Mouse (Mus musculus) megakaryocyte, adult 5-6 weeks (primary cell): ENCODE results near the gene H2afy2. TPM values are rescaled to one million over a fixed set of nuclear protein-coding genes. Genes with fewer than 3 reads are reported as not detected.

ENCODE experiments used
- ATAC-seq: 2 replicates; pipeline ENCODE4 v1.8.0; 2016; ENCODE audit warnings: mild to moderate bottlenecking, inconsistent platforms; ENCODE audit not compliant: poor library complexity, severe bottlenecking
- total RNA-seq, 2 experiments: library from RNA; stranded (forward) in 1 of 2; stranded (reverse) in 1 of 2; fragments of 153-499, 151-499 nt in 1 of 2; fragments of 221-1000, 200-1000 nt in 1 of 2; gene quantifications; 2 replicates each; pipeline versions ENCODE4 v1.2.3 to v1.2.4; 2015 to 2017

Gene H2afy2
- total RNA-seq, 2 experiments from 2014 or later = 0.73 to 0.76 TPM

DNA sequence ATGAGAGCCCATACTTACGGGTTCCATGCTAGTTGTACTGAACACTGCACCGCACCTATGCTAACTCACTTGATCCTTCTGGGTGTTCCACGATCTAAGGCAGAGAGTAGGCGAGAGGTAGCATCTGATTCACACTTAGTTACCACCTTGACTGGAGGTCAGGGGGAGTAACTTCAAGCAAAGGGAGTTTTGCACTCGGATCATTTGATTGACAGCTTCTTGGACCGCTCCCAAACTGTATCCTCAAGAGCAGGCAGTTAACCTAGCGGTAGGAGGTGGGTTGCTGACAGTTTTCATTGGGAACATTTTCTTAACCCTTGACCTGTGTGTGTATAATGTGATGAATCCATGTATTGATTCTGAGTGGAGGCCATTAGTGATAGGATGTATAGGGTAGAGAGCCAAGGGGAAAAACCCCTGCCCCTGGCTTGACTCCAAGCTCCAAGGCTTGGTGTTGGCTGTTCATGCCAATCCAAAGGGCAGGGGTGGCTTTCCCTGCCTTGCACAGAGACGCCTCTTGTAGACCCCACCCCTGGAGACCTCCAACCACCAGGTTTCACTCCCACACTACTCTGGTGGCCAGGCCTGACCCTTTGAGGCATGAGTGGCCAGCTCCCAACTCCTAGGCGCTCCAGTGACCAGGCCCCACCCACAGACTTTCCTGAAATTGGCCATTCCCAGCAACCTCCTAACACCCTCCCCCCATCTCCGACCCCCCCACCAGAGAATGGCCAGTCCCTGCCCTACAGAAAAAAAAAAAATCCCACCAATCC, 3.8 kb upstream of the H2afy2 start:
- ATAC-seq = no peak

DNA sequence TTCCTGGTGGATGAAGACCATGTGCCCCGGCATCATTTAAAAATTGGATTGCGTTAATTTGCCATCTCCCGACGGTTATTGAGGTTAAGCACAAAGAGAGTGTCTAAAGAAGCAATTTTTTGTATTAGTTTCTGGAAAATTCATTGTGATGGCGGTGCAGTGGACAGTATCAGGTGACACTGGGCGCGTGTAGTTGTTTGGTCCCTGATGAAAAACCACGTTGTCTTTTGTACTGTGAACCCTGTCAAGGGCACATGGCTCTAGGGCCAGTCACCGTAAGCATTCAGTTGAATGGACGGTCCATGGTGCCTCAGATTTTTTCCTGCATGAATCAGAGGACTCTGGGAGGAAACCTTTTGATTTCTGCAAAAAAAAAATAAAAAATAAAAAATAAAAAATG, 467 bp upstream of the H2afy2 start:
- no peak for ATAC-seq

DNA sequence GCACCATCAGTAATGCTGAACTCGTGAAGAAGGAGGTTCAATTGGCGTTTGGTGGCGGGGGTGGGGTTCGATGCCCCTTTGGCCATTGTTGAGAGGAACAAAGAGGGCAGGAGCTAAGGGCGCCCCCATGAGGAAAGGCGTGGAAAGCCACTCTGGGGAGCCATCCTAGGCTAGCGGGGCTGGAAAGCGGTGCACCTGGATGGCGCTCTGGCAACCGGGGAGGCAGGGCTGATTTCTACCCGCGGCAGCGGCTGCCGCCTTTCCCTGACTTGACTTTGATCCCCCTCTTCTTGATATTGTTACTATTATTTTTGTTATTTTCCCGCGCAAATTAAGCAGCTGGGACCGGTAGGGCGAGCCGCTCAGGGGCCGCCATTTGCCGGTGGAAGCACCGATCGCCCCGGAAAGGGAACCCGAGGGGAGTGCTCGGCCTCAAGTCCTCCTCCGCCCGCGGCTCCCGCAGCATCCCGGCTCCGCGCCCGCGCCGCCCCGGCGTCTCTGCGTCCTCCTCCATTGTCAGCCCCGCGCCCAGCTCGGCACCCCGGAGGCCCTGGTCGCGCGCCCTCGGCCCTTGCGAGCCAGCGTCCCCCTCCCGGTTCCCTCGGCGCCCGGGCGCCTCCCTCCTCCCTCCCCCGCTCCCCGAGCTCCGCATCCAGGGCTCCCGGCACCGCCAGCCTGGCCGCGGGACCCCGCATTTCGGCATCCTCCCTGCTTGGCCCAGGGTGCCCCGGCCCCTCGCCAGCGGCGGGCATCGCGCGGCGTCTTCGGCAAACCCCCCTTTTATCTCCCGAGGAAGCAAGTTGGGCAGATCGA, 942 bp downstream of the H2afy2 start:
- ATAC-seq = peak; percentile 24; the same call in 1 of the 2 replicates

DNA sequence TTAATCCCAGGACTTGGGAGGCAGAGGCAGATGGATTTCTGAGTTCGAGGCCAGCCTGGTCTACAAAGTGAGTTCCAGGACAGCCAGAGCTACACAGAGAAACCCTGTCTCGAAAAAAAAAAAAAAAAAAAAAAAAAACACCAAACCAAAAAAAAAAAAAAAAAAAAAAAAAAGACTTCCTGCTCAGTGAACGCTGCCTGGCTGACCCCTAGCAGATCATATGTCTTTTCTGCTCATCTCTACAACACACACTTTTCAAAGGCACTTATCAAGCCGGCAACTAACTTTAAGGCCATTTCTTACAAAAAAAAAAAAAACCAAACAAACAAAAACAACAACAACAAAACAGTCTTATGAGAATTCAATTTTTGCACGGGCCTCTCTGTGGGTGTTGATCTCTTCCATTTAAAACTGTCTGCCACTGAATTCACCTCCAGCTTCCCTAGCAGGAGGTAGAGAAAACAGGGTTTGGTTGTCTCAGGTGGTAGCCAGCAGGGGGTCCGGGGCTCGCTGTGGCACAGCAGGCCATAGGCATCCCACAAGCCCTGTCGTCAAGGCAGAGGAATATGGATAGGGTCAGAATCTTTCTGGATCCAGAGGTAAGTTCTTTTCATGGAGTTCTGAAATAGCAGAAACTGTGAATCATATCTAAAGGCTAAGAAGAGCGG, 2.4 kb downstream of the H2afy2 start:
- ATAC-seq = no peak

DNA sequence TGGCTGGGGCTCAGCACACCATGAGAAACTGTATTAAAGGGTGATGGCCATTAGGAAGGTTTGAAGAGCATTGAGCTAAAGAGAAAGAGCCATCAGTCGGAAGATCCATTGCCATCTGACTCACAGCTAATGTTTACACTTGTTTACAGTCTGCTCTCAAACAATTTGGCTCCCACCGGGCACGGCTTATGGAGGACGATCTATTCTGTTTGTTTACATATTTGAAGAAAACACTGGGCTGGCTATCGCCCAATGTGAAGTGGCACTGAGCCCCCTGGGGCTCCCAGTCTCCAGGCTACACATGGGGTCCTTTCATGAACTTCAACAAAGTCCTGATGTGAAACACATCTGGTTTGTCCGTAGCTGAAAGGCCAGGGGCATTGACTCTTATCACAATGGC, 17.1 kb downstream of the H2afy2 start:
- no peak for ATAC-seq

DNA sequence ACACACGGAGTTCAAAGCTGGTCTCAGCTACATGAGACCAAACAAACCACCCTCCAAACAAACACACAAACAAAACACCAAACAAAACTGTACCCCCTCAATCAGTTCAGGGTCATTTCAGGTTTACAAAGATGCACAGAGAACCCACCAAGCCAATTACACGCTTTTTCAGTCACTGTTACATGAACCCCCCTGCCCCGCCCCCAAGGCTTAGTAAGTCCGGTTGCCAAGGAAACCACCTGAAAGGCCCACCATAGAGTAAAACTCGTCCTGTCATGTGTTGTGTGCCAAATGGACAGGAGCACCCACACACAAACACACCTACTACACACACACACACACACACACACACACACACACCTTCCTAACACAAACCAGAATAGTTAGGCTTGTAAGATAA, 18.4 kb downstream of the H2afy2 start:
- no peak for ATAC-seq

DNA sequence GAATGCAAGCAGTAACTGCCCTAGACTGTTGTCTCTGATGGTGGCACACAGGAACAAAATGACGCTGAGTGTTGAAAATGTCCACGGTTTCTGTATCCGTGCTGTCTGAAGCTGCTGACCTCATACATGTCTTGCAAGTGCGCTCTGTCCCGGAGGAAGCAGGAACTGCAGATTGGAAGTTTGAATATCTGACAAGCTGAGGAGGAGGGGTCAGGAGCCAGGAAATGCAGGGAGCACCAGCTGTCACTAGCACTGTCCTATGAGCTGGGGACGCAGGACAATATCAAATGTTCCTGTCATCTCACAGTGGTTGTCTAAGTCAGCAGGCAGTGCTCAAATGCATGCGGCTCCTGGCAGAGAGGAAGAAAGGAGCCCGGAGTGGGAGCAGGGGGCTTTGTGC, 19.3 kb downstream of the H2afy2 start:
- ATAC-seq = no peak

DNA sequence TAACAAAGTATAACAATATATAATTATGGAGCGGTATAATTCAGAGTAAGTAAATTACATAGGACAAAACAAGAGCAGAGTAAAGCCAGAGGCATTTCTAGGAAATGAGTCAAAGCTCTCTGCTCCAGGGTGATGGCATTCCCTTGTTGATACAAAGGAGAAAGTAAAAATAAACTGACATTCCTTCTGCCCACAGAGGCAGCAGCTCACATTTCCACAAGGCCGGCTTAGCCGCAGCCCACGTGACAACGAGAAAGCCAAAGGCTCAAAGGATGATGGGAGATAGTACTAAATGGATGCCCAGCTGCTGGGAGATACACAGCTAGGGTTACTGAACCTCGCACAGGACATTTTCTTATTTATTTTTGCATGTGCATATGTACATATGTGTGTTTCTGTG, 24.1 kb downstream of the H2afy2 start:
- ATAC-seq = no peak

DNA sequence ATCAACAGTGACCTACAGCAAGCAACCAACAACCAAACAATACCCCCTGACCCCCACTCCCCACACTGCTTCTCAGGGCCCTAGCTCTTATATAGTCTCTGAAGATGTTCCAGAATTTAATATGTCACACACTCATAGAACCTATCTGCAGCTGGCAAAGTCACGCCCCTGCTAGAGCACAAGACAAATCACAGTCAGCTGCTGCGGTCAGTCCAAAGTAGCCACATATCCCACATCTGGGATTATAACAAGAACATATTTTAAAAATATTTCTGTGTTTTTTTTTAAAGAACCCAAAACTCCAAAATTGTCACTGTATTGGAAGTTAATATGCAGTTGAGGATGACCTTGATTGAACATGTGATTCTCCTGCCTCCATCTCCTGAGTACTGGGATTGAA, 25.0 kb downstream of the H2afy2 start:
- no peak for ATAC-seq

DNA sequence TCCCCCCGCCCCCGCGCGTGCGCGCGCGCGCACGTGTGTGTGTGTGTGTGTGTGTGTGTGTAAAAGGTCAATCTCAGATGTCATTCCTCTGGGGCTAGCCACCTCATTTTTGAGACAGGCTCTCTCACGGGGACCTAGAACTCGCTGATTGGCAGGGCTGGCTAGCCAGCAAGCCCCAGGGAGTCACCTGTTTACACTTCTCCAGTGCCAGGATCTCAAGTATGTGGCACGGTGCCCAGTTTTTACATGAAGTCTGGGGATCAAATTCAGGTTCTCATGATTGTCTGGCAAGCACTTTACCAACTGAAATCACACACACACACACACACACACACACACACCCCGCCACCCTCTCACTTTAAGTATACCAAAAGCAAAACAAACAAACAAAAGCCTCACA, 26.9 kb downstream of the H2afy2 start:
- no peak for ATAC-seq

DNA sequence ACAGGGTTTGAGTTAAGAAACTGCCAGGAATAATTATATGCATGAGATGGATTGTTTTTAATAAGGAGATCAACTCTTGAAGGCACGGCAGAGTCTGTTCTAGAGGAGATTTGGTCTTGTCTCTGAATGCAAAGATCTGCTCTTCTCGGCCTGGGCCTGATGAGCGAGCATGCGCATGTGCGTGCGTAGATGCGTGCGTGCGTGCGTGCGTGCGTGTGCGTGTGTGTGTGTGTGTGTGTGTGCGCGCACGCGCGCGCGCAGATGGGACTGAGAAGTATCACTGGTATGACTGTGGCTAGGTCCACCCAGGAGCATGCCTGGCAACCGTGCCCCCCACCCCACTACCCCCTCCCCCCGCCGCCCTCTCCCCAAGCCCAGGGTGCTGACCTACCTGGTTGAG, 30.9 kb downstream of the H2afy2 start:
- ATAC-seq = no peak

DNA sequence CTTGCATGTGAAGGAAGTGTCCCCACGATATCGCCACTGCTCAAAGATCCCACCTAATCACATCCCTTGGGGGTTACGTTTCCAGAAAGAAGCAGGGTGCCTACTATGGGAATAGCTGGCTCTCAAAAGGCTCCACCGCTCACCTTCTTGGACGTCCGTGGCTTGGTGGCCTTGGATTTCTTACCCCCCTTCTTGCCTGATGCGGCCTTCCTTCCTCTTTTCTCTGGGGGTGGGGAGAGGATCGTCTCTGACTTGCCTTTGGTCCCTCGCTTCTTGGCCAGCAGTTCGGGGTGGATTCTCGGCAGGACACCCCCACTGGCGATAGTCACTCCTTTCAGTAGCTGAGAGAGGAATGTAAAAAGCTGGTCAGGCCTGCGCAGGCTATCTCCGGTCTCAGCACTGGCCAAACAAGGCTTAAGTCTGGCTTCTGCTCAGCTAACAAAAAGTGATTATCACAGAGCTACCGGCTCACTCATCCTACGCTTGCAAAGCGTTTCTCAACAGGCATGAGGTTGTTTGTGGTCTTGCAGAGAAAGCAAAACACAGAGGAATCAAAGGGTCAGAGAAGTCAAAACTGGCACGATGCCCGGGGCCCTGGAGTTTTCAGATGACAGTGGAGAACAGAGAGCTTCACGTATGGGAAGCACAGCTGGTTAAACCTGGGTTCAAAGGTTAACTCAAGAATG, 32.3 kb downstream of the H2afy2 start:
- peak; percentile 91 for ATAC-seq

DNA sequence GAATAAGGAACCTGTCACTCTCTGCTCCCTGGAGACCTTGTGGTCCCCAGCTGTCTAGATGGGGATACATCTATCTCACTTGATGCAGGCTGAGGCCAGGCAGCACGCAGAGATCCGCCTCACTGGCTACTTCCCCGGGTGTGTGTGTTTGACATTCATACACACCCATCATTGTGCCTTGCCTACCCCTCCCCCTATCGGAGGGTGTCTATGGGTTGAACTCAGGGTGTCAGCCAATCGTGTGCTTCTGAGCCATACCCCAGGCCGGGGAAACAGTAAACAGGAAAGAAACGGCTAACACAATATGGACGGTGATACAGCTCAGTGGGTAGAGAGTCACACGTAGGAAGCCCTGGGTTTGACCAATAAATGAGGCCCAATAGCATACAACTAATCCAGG, 33.9 kb downstream of the H2afy2 start:
- no peak for ATAC-seq

DNA sequence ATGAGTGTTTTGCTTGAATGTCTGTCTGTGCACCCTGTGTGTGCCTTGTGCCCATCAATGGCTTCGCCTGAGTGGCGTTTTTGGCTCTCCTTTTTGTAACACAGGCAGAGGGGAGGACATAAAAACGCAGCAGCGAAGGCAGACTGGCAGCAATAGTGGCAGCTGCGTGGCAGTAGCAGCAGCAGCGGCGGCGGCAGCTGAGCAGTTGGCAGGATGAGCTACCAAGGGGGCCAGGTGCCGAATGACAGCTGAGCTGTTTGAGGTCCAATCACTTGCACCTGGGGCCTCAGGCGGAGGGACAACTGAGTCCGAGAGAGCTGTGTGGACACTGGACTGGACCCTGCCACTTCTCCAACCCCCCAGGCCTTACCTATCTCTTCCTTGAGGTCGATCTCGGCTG, 36.6 kb downstream of the H2afy2 start:
- ATAC-seq = no peak

DNA sequence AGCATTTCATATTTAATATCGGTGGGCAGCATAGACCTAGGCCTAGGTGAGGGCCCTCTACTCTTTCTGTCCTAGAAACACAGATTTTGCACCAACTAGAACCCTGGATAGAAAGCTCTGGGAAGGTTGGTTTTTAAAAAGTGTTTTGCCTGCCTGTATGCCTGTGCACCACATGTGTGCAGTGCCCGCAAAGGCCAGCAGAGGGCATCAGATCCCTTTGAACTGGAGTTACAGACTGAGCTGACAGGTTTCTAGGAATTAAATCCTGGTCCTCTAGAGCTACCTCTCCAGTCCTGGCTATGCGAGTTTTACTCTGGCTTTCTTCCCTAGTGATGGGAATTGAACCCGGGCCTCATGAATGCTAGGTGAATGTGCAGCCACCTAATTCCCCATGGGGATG, 38.8 kb downstream of the H2afy2 start:
- peak; percentile 51 for ATAC-seq

DNA sequence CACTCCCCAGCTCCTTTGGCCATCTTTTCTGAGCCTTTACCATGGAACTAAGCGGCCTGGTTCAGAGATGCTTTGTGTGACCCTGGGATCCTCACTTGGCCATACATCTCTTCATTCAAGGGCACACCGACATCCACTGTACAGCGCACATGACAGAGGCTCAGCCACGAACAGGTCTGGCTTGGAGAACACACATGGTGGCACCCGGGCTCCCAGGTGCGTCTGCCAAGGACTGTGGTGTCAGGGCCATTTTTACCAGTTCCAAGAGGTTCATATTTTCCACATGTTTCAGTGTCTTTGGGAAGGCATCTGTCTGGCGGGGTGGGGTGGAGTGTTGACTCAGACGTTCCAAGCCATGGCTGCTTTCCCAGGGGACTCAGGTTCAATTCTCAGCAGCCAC, 41.6 kb downstream of the H2afy2 start:
- ATAC-seq = no peak

DNA sequence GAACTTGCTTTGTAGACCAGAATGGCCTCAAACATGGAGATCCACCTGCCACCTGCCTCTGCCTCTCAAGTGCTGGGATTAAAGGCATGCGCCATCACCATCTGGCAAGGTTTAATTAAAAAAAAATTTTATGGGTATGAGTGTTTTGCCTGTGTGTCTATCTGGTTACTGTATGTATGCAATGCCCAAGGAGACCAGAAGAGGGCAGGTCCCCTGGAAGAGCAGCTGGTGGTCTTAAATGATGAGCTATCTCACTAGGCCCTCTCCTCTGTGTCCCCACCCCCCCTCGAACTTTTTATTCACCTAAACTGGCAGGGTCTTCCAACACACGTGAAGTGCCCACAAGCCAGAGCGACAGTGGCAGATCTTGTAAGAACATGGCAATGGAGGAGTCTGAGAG, 42.1 kb downstream of the H2afy2 start:
- no peak for ATAC-seq

DNA sequence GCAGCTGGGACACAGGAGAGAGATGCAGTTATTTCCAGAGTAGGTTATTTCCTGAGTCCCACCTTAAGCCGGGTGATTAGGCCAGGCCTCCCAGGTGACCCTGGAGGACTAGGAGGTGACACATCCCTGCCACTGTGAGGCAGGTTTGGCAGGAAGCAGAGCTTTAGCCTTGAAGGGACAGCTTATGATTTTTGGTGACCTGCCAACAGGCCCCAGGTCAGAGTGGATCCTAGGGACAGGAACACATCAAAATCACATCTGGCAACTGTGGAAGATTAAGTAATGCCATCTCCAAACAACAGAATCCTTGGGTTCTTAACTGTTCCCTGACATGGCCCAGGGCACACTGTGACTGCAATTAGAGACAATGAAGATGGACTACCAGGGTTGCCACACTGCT, 42.6 kb downstream of the H2afy2 start:
- ATAC-seq = no peak

DNA sequence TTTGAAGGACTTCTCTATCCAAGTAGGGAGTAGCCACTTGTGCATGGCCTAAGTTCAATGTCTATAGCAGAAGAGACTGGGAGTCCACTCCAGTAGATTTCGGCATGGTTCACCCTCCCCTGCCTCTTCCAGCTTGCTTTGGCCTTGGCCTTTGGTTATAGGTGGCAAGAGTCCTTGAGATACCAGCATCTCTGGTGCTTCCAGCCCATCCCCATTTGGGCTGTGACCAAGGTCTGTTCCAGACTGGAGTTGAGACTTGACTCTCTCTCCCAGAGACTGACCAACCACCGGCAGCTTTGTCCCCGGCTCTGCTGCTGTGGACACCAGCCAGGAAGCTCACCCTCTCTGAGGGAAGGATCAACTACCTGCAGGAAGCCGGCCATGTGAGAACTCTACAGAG, 45.8 kb downstream of the H2afy2 start:
- no peak for ATAC-seq

DNA sequence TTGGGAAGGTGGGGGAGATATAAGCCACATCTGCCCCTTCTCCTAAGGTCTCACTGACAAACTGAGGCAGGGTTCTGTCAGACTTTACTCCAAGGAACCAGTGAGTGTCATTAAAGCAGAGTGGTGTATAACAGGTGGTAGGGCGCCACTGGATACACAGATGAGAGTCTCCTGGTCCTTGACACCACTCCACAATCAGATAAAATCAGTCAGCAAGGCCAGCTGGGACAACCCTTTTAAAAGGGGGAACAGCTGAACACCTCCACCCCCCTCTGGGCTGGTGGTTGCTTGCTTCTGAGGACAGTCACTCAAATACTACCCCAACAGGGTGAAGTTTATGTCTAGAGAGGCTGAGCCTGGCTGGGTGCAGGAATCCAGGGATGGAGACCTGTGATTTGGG, 46.4 kb downstream of the H2afy2 start:
- ATAC-seq = no peak

DNA sequence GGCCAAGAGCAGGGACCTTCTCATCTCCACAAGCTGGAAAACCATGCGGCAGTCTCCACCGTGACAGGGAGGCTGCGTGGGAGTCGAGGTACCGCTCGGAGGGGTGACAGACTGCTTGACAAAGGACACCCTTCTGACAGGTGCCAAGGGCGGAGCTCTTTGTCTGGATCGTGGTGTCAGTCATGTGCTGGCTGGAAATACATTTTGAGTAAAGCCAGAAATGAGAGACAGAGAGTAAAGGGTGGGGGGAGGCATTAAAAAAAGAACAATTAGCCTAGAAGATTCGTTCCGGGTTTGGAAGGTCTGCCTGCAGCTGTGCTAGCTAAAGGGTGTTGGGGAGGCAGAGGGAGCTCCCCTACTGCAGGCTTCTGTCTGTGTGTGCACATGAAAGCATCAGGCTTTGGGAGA, 47.3 kb downstream of the H2afy2 start:
- ATAC-seq = no peak
